Mouse (Mus musculus): ENCODE measurements at regions not wholly inside any gene's neighbourhood (a gene's known extent, or its start where the extent isn't known, plus 50 kb on each side); places are given as distances from the start of the nearest gene placed in this dataset.

- no peaks in the 10 kb centered on the region for H3K27me3 ChIP-seq (ENCODE audit: control insufficient read depth, insufficient read depth, low read length)
- no peak for TF ChIP-seq CTCF (IDR thresholded peaks at IDR 0.05; ENCODE audit: borderline replicate concordance, control insufficient read depth, extremely low read depth, insufficient read depth, low read length, poor library complexity)
- TF ChIP-seq POLR2A (IDR thresholded peaks at IDR 0.05; ENCODE audit: control insufficient read depth, extremely low read depth, insufficient read depth, low read length, poor library complexity), result no peak
- WGBS, result 91% methylated on average over 4 of the region's 4 CpGs
- no peak for DNase-seq
- H3K4me1 ChIP-seq (replicated peaks; ENCODE audit: control insufficient read depth, insufficient read depth, low read length), result no peaks in the 10 kb centered on the region
- no peaks in the 10 kb centered on the region for H3K36me3 ChIP-seq (ENCODE audit: control insufficient read depth, insufficient read depth, low read length)
- H3K27ac ChIP-seq (ENCODE audit: control insufficient read depth, insufficient read depth, low read length), result no peak overlapping the region
- H3K4me3 ChIP-seq (ENCODE audit: control insufficient read depth, insufficient read depth, low read length), result no peak overlapping the region
Observed at GRCm38 (mm10) chr7:36134557-36134956, 331.8 kb upstream of the Zfp507 start.

GRCm38 (mm10) chr7:36133658-36134143 lies 330.9 kb upstream of the Zfp507 start:
- Histone ChIP-seq H3K4me1 (replicated peaks; ENCODE audit: control insufficient read depth, insufficient read depth, low read length) (no peaks in the 10 kb centered on the region), H3K4me3 (ENCODE audit: control insufficient read depth, insufficient read depth, low read length) (no peak overlapping the region), H3K27ac (ENCODE audit: control insufficient read depth, insufficient read depth, low read length) (no peak overlapping the region), H3K27me3 (ENCODE audit: control insufficient read depth, insufficient read depth, low read length) (no peaks in the 10 kb centered on the region), H3K36me3 (ENCODE audit: control insufficient read depth, insufficient read depth, low read length) (no peaks in the 10 kb centered on the region)
- TF ChIP-seq POLR2A (IDR thresholded peaks at IDR 0.05; ENCODE audit: control insufficient read depth, extremely low read depth, insufficient read depth, low read length, poor library complexity) (no peak), CTCF (IDR thresholded peaks at IDR 0.05; ENCODE audit: borderline replicate concordance, control insufficient read depth, extremely low read depth, insufficient read depth, low read length, poor library complexity) (no peak)
- DNase-seq, result no peak
- WGBS, result 47% methylated on average over 8 of the region's 8 CpGs

DNA sequence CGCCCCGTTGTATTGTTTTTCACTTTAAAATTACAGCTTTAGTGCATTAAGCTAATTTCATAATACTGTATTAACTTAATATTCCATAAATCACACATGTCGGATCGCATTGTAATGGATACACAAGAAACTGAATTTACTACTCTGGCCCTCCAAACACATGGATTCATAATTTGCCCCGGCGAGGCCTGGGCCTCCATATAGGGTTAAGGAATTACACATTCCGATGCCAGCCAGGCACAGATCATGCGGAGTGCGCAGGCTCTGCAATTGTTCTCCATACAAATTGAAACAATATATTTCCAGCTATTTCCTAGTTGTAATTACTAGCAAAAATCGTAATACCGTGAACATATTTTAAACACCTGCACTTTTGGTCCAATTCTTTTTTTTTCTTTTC lies 330.2 kb upstream of the Zfp507 start:
- Histone ChIP-seq H3K27ac (ENCODE audit: control insufficient read depth, insufficient read depth, low read length) (no peak overlapping the region), H3K27me3 (ENCODE audit: control insufficient read depth, insufficient read depth, low read length) (no peaks in the 10 kb centered on the region), H3K4me3 (ENCODE audit: control insufficient read depth, insufficient read depth, low read length) (no peak overlapping the region), H3K4me1 (replicated peaks; ENCODE audit: control insufficient read depth, insufficient read depth, low read length) (no peaks in the 10 kb centered on the region), H3K36me3 (ENCODE audit: control insufficient read depth, insufficient read depth, low read length) (no peaks in the 10 kb centered on the region)
- no peak for DNase-seq
- WGBS, result 95% methylated on average over 11 of the region's 11 CpGs
- TF ChIP-seq POLR2A (IDR thresholded peaks at IDR 0.05; ENCODE audit: control insufficient read depth, extremely low read depth, insufficient read depth, low read length, poor library complexity), result no peak
- no peak for TF ChIP-seq CTCF (IDR thresholded peaks at IDR 0.05; ENCODE audit: borderline replicate concordance, control insufficient read depth, extremely low read depth, insufficient read depth, low read length, poor library complexity)

DNA sequence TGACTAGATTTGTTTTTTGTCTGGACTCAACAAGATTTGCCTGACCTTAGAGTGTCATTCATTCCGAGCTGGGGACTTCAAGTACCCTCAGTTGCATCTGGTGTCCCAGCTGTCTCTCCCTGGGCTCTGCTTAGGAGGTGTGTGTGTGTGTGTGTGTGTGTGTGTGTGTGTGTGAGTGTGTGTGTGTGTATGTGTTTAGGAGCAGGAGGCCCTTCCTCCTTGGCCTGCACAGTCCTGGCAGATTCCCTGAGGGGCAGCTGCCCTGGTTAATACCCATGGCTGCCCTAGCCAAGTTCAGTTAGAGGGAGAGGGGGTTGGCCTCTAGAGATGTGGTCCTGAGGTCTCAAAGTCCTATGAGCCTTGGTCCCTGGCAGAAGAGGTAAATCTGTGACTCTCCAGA lies 329.8 kb upstream of the Zfp507 start:
- Histone ChIP-seq H3K27ac (ENCODE audit: control insufficient read depth, insufficient read depth, low read length) (no peak overlapping the region), H3K4me1 (replicated peaks; ENCODE audit: control insufficient read depth, insufficient read depth, low read length) (no peaks in the 10 kb centered on the region), H3K27me3 (ENCODE audit: control insufficient read depth, insufficient read depth, low read length) (no peaks in the 10 kb centered on the region), H3K4me3 (ENCODE audit: control insufficient read depth, insufficient read depth, low read length) (no peak overlapping the region), H3K36me3 (ENCODE audit: control insufficient read depth, insufficient read depth, low read length) (no peaks in the 10 kb centered on the region)
- no peak for TF ChIP-seq POLR2A (IDR thresholded peaks at IDR 0.05; ENCODE audit: control insufficient read depth, extremely low read depth, insufficient read depth, low read length, poor library complexity)
- no peak for DNase-seq
- 85% methylated on average over 1 of the region's 1 CpGs for WGBS

GRCm38 (mm10) chr7:36097054-36097453 lies 294.3 kb upstream of the Zfp507 start:
- DNase-seq, result no peak
- H3K4me1 ChIP-seq (replicated peaks; ENCODE audit: control insufficient read depth, insufficient read depth, low read length), result no peaks in the 10 kb centered on the region
- H3K4me3 ChIP-seq (ENCODE audit: control insufficient read depth, insufficient read depth, low read length), result no peak overlapping the region
- TF ChIP-seq CTCF (IDR thresholded peaks at IDR 0.05; ENCODE audit: borderline replicate concordance, control insufficient read depth, extremely low read depth, insufficient read depth, low read length, poor library complexity) (no peak), POLR2A (IDR thresholded peaks at IDR 0.05; ENCODE audit: control insufficient read depth, extremely low read depth, insufficient read depth, low read length, poor library complexity) (no peak)
- 92% methylated on average over 4 of the region's 4 CpGs for WGBS
- no peak overlapping the region for H3K27ac ChIP-seq (ENCODE audit: control insufficient read depth, insufficient read depth, low read length)
- H3K36me3 ChIP-seq (ENCODE audit: control insufficient read depth, insufficient read depth, low read length), result no peaks in the 10 kb centered on the region
- H3K27me3 ChIP-seq (ENCODE audit: control insufficient read depth, insufficient read depth, low read length), result no peaks in the 10 kb centered on the region

DNA sequence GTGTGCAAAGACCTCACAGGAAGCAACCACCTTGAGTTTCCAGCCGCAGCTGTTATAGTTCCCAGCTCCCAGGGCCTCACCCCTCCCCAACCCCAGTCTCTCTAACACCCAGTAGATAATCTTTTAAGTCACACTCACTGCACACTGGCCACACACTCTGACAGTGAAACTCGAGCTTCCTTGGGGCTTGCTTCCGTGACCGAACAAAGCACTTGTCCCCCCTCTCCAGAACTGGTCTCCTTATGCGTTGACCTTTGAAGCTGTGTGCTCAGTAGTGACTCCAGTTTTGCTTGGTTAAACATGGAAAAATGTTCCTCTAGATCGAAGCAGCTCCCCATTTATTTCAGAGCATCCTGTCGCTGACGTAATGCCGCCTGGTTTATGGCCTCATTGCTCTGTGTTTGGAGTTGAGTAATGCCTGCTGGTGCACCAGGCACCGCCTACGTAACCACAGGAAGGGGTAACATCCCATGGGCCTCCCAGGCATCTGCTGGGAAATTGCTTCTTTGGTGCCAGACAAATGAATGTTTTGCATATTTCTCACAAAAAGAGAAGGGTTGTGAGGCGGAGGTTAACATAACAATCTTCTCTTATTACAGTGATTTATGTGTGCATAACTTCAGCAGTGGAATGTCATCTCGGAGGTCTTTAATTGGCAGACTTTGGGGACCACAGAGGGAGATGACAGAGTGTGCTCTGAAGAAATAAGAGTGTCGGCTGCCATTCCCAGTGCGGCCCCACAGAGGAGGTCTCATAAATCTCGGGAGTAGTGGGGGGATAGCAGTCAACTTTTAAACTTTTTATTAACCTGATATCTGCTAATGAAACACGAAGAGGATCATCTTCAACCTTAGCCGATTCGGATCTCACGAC lies 292.7 kb upstream of the Zfp507 start:
- TF ChIP-seq CTCF (IDR thresholded peaks at IDR 0.05; ENCODE audit: borderline replicate concordance, control insufficient read depth, extremely low read depth, insufficient read depth, low read length, poor library complexity) (no peak), POLR2A (IDR thresholded peaks at IDR 0.05; ENCODE audit: control insufficient read depth, extremely low read depth, insufficient read depth, low read length, poor library complexity) (no peak)
- H3K4me1 ChIP-seq (replicated peaks; ENCODE audit: control insufficient read depth, insufficient read depth, low read length), result no peaks in the 10 kb centered on the region
- H3K36me3 ChIP-seq (ENCODE audit: control insufficient read depth, insufficient read depth, low read length), result no peaks in the 10 kb centered on the region
- H3K27me3 ChIP-seq (ENCODE audit: control insufficient read depth, insufficient read depth, low read length), result no peaks in the 10 kb centered on the region
- DNase-seq, result no peak
- no peak overlapping the region for H3K27ac ChIP-seq (ENCODE audit: control insufficient read depth, insufficient read depth, low read length)
- H3K4me3 ChIP-seq (ENCODE audit: control insufficient read depth, insufficient read depth, low read length), result no peak overlapping the region
- 74% methylated on average over 20 of the region's 20 CpGs for WGBS

Data from thymus, adult 2 months (tissue).